Mouse (Mus musculus): ENCODE data around the gene 1700015F17Rik.

DNA sequence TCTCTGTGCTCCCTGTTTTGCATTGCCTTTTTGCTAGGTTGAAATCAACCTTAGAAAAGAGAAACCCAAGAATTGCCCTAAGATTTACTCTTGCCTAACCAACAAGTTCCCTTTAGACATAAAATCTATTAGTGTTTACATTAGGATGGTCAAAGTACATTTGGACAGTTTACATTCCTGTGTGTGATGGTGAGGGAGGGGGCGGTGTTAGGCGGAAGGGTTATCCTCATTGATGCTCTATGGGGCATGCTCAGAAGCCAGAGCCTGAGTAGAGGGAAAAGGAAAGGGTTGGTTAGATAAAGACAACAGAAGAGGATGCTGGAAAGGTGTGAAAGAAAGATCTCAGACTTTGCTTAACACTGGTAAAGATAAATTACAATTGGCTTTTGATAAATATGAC is 67.1 kb downstream of the 1700015F17Rik start:
- no peak for TF ChIP-seq POLR2A (IDR thresholded peaks at IDR 0.05; ENCODE audit: extremely low read depth, insufficient read depth, low read length)
- no peak for TF ChIP-seq CTCF (IDR thresholded peaks at IDR 0.05; ENCODE audit: extremely low read depth, insufficient read depth, low read length)

Measured in cortical plate, adult 2 months (tissue).